Mouse (Mus musculus) c-Kit-negative CD71-positive TER-119-positive erythroid progenitor cells, embryonic 14.5 days (primary cell): ENCODE results near the gene Atp8b4.
"Not testable (repeated sequence)": the region's sequence is repeated elsewhere in the genome, so short reads cannot be mapped to it uniquely, and the experiment has no call there.

Experiments used
- DNase-seq: peaks from one replicate; pipeline ENCODE4 v3.0.0-alpha.2; 2013; ENCODE audit warnings: low read depth, low spot score

Atp8b4 gene

DNA sequence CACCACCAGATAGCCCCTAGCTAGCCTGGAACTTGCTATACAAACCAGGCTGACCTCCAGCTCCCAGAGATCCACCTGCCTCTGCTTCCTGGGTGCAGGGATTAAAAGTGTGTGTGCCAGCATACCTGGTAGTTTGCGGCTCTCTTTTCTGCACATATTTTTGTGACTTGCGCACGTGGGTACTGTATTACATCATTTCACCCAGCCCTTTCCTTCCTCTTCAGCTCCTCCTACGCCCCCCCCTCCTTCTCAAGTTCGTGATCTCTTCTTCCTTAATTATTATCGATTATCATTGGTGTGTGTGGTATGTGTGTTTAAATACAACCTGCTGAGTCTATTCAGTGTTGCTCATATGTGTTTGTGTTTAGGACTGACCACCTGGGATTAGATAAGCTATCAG lies at the start of gene Atp8b4:
Gene Atp8b4, minus strand, starts transcription at position 154 of the 400 bp plus-strand sequence.
- no peak for DNase-seq

DNA sequence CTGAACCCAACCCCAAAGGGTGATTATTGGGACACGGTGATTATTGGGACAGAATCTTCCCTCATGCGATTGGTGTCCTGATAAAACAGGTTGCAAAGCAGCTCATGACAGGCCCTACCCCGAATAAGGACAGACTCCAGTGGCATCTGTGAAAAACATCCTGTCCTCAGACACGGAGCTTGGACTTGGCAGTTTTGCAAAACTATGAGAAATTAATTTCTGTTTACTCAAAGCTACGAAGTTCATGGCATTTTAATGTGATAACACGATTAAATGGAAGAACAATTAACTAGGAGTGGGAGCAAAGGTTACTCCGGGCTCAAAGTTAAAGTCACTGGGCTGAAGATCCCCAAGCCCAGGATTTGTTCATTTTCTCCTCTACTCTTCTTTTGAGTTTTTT lies 49.2 kb upstream of the Atp8b4 start:
- no peak for DNase-seq

DNA sequence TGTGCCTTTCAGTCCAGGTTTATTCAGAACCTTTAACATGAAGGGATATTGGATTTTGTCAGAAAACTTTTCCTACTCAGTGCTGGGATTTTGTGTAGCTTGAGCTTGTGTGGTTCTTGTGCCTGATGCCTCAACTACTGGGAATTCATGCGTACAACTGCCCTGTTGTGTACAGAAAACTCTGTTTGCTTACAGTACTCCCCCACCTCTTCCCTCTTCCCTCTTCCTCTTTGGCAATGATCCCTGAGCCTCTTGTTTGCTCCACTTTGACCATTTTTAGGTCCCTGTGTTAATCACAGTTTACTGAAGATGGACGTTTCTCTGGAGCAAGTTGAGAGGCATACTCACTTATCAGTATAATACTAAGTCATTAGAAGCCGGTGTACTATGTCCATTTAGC lies 45.9 kb upstream of the Atp8b4 start:
- DNase-seq = no peak

DNA sequence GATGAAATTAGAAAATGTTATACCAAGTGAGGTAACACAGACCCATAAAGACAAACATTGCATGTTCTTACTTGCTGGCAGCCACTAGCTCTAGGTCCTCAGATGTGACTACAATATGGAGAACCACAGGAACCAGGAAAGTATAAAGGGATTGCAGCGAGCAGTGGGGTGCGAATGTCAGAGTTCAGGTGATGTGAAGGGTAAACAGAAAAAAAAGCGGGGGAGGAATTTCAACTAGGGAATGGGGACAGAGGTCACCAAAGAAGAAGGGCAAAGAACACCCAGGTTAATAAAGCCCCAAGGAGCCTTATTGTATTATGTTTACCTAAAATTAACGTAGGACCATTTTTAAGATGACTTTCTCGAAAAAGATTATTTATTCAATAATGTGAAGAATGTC lies 44.8 kb upstream of the Atp8b4 start:
- DNase-seq = no peak

DNA sequence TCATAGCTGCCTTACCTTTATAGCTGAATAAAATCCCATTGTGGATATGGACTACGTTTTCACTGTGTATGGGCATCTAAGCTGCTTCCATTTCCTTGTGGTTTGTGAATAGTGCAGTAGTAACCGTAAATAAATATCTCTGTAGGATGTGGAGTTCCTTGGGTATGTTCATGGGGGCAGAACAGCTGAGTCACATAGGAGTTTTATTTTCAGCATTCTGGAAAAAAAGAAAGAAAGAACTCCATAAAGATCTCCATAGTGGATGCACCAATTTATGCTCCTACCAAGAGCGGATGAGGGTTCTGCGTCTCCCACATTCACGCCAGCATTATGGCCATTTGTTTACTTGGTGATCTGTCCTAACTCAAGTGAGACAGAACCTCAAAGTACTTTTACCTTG lies 41.7 kb upstream of the Atp8b4 start:
- DNase-seq = no peak

DNA sequence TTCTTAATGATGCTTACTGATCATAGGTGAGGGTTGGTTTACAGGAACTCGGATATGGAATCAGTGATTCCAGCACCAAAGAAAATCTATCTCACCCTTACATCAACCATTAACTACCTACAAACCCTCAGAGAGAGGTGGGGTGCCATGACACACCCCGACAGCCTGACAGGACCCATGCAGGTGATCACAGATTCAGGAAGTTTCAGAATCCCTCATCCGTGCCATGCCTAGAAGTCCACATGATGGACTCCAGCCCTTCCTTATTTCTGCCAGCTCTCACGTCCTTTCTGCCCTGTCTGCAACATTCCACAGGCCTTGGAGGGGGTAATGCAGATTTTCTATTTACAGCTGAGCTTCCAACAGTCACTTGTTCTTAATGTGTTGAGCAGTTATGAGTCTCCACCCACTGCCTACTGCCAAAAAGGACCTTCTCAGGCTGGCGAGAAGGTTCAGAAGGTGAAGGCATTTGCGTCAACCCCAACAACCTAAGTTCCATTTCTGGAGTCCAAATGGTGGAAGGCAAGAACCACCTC lies 40.0 kb upstream of the Atp8b4 start:
- no peak for DNase-seq

DNA sequence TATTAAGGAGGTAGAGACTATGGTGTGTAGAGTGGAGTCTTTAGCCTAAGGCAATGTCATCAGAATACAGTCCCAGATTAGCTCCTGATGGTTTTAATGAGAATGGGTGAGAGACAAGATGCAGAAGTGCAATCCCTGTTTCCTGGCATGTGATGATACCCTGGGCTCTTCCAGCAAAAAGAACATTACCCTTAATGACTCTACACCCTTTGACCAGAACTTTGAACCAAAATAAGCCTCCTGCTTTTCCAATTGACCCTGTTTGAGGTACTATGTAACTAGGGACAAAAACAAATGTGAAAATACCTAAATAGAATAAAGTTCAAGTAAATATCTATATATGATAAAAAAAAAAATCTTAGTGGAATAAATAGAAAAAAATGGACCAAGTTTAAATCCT lies 37.2 kb upstream of the Atp8b4 start:
- no peak for DNase-seq

DNA sequence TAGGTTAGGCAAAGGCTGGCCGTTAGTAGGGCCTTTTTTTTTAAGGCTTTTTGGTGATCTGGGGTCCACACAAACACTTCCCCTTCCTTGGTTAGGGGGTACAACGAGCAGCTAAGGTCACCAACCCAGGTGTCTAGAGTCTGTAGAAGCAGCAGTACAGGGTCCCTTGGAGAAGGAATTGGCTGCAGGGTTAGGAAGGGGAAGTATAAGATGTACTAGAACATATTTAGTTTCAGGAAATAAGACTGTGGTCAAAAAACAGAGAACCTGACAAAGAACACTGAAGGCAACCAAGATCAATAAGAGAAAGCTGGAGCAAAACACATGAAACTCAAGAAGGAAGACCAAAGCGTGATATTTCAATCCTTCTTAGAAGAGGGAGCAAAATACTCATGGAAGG lies 30.1 kb upstream of the Atp8b4 start:
- DNase-seq = no peak

DNA sequence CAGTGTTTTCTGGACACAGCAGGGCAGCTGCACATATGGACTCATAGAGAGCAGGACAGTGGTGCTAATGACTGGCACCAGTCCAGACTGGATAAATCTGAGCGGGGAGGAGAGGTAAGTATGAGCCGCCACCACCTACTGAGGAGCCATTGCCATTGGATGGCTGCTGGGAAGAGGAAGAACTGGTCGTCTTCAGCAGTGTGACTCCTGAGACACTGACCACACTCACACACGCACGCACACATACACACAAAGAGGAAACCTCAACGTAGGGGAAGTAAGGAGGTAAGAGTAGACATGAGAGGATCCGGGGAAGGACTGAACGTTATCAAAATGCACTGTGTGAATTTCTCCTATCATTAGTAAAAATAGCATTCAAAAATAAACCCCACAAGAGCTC lies 27.0 kb upstream of the Atp8b4 start:
- no peak for DNase-seq

DNA sequence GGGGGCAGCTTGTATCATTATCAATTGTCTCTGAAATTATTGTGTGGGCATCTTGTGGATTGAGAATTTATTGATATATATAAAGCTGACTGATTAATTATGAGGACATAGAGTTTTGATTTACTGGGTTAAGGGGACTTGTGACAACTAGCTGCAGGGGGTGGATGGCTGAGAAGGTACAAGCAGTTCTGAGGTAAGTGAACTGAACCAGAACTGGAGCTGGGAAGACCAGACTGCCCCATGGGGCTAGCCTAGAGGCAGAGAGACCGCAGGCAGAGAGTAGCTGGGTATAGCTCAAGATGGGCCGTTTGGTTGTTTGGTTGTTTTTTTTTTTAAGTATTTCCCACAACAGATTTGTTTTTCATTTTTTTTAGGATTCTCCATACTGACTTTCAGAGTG lies 23.8 kb upstream of the Atp8b4 start:
- no peak for DNase-seq

DNA sequence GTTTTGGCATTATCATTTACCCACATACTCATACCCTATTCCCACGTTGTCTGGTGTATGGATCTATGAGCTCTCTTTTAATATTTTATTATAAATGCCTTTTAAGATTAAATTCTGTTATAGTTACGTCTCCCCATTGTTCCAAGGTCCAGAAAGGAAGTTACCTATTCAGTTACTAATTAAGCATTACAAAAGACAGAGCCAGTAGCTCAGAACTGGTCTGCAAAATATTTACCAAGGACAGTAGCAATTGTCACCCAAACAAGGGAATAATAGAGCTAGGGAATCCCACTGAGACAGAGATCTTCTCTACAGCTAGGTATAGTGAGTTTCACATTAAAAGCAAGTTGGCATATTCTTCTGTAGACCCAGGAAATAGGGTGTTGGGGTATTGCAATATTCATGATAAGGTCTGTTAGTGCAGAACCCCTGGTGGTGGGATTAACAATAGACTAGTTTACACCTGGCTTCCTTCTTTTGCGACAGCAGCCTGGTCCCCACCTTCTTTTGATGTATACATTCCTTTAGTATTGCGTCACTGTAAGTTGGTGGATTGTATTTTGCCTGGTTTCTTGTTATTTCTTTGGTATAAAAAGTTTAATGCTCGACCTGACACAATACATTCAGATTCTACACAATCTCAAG lies 22.7 kb upstream of the Atp8b4 start:
- not testable (repeated sequence) for DNase-seq

DNA sequence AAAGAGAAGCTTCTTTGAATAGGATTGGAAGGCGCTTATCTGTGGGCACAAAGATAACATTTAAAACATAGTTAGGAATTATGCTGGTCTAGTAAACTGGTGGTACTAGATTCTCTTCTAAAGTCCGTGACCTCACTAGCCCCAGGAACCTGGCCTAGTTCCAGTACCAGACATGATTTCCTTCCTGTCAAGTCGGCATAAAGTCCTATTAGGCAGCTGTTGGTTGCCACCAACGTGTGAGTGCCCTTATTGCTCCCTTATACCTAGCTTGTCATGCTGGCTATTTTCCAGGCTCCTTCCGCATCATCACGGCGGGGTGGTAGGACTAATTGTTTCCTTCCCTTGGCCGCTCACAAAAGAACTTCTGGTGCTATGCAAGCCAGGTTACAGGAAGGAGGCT lies 21.6 kb upstream of the Atp8b4 start:
- DNase-seq = no peak

DNA sequence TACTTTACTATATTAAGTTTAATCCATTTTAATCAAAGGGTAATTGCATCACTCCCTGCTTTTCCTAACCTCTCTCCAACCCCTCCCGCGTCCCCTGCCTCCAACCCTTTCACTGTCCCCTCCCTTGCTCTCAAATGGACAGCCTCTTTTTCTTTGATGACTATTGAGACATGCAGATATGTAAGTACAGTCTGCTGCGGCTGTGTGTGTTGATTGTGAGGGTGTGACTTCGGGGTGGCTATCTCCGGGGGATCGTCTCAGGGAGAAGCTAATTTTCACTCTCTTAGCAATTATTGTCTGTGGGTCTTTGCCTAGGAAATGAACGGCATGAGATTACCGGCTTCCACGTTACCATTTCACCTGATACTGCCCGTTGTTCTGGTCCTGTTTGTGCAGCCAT lies 21.0 kb upstream of the Atp8b4 start:
- no peak for DNase-seq

DNA sequence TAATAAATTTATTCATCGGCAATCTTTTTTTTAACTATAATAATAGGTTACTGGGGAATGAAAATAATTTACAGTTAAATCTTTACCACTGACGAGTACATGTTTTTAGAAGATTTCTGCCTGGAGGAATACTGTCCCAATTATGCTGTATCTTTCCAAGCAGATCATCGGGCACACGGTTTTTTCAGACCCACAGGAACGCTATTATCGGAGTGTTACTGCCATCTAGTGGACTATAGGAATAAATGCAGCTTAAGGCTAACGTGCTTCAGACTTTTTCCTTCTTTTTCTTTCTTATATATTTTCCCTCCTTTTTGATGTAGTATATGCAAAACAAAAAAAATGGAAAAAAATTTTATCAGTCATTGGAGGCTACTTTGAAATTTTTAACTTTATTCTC lies 20.4 kb upstream of the Atp8b4 start:
- DNase-seq = peak; percentile 11

DNA sequence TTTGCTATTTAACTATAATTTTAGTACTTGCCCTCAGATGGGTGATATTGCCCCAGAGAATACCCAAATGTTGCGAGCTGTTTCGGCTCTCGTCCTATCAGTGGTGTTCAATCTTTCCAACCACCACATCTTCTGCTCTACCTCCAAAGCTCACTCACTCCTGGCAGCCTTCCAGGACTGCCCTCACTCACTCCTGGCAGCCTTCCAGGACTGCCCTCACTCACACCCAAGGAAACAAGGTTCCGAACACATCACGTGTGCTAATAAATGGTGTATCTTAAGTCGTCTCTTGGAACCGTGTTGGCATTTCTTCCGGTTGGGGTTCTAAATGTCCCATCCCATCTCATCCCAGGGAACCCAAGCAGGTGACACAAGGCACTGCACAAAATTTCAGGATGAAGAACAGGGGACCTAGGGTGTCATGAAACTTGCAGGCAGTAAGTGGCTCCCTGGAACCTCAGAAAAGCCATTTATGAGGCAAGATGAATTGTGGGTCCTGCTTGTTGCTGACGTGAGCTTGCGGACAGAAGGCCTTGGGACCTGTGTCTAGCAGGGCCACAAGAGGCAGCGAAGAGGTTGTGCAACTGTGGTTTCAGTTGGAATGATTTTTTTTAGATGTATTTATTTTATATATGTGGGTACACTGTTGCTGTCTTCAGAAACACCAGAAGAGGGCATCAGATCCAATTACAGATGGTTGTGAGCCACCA lies 19.6 kb upstream of the Atp8b4 start:
- no peak for DNase-seq

DNA sequence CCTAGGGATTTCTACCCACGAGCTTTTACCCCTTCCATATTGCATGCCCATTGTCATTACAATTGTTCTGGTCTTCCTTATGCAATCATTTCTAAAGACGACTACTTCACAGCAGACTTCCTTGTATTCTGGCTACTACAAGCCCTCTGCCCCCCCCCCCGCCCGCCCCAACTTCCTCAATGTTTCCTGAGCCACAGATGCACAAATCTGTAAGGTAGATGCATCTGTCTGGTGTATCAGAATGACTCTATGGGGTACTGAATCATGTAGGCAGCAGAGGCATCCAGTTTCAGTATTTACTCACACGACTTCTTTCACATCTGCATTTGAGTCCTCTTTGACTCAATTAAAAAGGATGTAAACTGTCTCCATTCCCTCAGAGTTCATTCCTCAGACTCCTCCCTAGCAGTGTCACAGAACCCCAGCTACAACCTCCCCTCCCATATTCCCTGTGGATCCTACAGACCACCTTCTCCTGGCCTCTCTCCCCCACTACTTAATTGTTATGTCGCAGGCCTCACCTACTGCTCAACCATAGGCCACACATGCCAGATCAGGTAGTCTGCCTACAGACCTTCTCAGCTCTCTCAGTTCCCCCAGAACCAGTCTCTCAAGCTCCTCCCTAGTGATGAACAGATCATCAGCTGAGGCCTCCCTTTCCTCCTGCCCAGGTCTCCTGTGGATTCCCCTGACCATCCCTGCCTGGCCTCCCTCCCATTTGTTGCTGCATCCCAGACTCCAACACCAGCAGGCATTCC lies 14.8 kb upstream of the Atp8b4 start:
- no peak for DNase-seq

DNA sequence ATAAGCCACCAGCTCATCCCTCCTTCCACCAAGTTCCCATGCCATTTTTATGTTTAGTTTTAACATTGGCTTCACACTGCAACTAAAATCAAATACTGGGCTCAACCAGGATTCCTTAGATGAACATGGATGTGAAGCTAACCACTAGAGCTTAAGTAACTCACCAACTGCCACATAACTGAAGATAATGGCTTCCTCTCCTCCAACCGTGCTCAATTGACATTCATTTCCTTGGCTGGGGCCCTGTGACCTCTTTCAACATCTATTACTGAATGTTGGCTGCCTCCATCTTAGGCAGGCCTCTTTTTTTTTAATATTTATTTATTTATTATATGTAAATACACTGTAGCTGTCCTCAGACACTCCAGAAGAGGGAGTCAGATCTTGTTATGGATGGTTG lies 7.8 kb upstream of the Atp8b4 start:
- no peak for DNase-seq

DNA sequence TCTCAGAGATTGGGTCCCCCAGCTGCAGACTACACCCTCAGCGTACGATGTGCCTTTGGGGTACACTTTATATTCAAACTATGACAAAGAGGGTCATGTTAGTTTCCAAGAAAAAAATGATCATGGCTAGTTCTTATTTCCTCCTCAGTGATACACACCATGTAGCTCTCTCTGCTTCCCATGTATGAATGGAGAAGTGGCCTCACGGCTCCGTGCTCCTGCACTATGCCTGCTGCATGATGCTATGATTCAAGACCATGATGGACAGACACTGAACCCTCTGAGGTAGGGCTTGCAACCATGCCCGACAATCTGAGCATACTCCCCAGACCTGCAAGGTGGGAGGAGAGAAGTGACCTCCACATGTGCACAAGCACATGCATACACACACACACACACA lies 7.0 kb upstream of the Atp8b4 start:
- no peak for DNase-seq

DNA sequence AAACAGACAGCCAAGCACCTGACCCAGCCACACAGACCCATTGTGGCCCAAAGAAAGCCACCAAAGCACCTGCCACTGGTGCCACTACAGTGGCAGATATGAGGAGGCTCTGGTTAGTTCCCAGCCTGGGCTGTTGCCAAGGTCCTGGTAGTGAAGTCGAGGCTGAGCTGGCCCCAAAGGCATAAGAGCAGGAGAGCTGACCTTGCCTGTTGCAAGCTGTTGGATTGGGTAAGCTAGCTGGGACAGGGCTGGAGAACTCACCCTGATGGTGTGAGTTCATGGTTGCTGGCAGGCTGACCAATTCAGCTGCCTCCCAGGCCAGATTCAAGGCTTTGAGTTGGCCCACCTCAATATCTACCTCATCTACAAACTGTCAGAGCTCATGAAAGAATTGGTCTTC lies 4.7 kb upstream of the Atp8b4 start:
- DNase-seq = no peak

DNA sequence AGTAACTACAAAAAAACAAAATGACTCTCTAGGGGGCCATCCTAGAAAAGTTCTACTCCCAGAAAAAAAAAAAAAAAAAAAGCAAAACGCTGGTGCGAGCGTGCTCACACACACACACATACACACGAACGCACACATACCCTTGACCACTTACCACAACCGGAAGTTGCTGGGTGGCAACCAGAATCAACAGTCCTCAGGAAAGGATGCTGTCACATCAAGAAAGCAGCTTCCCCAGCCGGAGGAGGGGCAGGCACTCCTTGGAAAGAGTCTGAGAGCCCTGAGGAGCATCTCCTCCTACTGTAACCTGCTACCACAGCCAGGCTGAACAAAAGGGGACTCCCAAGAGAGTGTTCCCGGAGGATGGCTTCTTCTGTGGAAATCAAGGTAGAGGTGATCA lies 744 bp downstream of the Atp8b4 start:
- DNase-seq = no peak

DNA sequence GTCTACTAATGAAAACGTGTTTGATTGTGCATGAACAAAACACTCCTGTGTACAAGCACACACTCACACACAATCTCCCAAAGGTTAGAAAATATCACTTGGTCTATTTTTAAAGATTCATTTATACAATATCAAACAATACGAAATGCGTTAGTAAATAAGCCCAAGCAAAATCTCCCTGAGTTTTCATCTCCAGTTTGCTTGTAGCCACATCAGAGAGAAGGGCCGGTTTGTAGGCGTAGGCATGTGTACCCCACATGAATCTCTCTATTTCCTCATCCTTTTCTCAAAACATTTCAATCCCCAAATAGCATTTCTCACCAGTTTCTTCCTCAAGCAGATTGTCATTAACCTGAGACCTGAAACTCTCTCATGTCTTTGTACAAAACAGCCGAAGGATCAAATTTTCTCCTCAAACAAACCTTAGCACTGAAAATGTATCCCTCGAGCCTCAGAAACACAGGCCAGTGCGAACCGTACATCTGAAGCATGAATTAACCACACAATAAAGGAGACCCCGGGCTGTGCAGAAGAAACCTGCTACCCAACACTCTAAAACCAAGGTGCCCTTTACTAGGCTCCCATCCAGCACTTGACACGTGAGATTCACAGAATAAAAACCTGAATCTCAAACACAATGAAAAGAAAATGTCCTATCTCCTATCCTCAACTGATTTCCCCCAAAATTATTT lies 1.6 kb downstream of the Atp8b4 start:
- no peak for DNase-seq

DNA sequence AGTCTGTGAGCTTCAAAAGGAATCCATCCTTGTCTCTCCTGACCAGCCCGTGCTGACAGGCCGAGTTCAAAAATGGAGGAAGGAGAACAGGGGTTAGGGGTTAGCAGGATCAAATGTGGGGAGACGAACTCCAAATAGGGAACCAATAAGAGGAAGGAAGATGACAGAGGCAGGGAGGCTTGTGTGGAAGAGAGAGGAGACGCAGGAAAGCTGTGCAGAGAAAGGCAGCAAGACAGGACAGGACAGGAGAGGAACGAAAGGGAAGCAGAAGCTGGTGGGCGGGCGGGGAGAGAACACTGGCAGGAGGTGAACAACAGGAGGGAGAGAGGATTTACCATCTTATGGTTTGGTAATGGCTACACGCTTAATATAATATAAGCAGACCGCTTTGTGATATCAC lies 3.6 kb downstream of the Atp8b4 start:
- no peak for DNase-seq
